Mouse (Mus musculus): ENCODE results near the gene Cdc37l1.

DNA sequence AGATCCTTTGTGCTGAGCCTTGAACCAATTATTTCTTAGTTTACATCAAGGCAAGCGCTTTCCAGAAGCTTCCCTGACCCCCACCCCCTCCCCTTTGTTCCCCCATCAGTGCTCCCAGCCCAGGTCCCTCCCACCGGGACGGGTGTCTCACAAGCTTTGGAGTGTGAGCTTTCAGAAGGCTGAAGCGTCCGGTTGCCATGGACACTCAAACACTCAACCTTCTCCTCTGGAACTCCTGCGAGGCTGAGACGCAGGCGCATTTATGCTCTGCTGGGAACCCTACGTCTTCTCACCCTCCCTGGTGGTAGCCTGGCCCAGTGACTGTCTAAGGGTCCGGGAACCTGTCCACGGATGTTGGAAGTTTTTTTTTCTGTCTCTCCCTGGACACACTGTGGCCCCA is 22.5 kb upstream of the Cdc37l1 start, which contains the start of gene 4430402I18Rik:
- TF ChIP-seq ZC3H11A (IDR thresholded peaks at IDR 0.05; ENCODE audit: borderline replicate concordance, low read depth, low read length) (no peak), CHD2 (IDR thresholded peaks at IDR 0.05; ENCODE audit: low read depth, low read length) (no peak), HCFC1 (IDR thresholded peaks at IDR 0.05; ENCODE audit: borderline replicate concordance, insufficient read depth, low read length) (no peak), ZNF384 (IDR thresholded peaks at IDR 0.05; ENCODE audit: low read depth, low read length) (no peak), MAFK (IDR thresholded peaks at IDR 0.05; ENCODE audit: insufficient read depth, low read depth, low read length) (no peak)

Data from ES-E14 (cell line).